Mouse (Mus musculus) midbrain, embryonic 13.5 days (tissue): ENCODE results near the gene Acod1. TPM values are rescaled to one million over a fixed set of nuclear protein-coding genes. Genes with fewer than 3 reads are reported as not detected.
A peak's percentile ranks its signal among the peaks of the same experiment; 100 is the strongest.

ENCODE experiments used
- ATAC-seq: fragments of 200-750 bp; cut with Nextera tagmentation; 2 replicates; pipeline ENCODE4 v1.8.0; 2017; ENCODE audit warnings: mild to moderate bottlenecking, moderate TSS enrichment, moderate library complexity
- H3K27ac ChIP-seq: fragments of 300-500 bp; sonication (generic); 2 replicates; pipeline ENCODE4 v1.5.1; 2015; ENCODE audit warnings: inconsistent platforms, mild to moderate bottlenecking, moderate library complexity
- H3K27me3 ChIP-seq: fragments of 300-500 bp; sonication (generic); 2 replicates; pipeline ENCODE4 v1.6.1; 2015; ENCODE audit warnings: mild to moderate bottlenecking, inconsistent platforms
- H3K36me3 ChIP-seq: fragments of 300-500 bp; sonication (generic); 2 replicates; pipeline ENCODE4 v1.6.1; 2015; ENCODE audit warnings: mild to moderate bottlenecking, inconsistent platforms
- H3K4me1 ChIP-seq: fragments of 300-500 bp; sonication (generic); replicated peaks from 2 replicates; pipeline ENCODE4 v1.6.1; 2015; ENCODE audit warnings: inconsistent platforms
- H3K4me2 ChIP-seq: fragments of 300-500 bp; sonication (generic); replicated peaks from 2 replicates; pipeline ENCODE4 v1.6.1; 2015; ENCODE audit warnings: moderate library complexity, mild to moderate bottlenecking, inconsistent platforms
- H3K4me3 ChIP-seq: fragments of 300-500 bp; sonication (generic); replicated peaks from 2 replicates; pipeline ENCODE4 v1.5.1; 2015; ENCODE audit warnings: mild to moderate bottlenecking, inconsistent platforms
- H3K9ac ChIP-seq: fragments of 300-500 bp; sonication (generic); replicated peaks from 2 replicates; pipeline ENCODE4 v1.6.1; 2015; ENCODE audit warnings: mild to moderate bottlenecking, inconsistent platforms
- H3K9me3 ChIP-seq: fragments of 300-500 bp; sonication (generic); 2 replicates; pipeline ENCODE4 v1.6.1; 2016; ENCODE audit warnings: mild to moderate bottlenecking, inconsistent platforms
- WGBS: fragments of 180-500 bp; shearing (Covaris S2); methylation state at CpG from one replicate; pipeline ENCODE4 v1.1.7; 2015; 5-methylcytosine and 5-hydroxymethylcytosine counted together
- polyA plus RNA-seq: library from polyadenylated mRNA; unstranded; fragments of >200 nt; fragmentation: Nextera tagmentation; extraction: Ambion mirVana; gene quantifications from 2 replicates; pipeline ENCODE4 v1.2.1, GENCODE M21; 2015

Acod1 gene
- polyA plus RNA-seq, 1 experiment from 2014 or later: not detected

DNA sequence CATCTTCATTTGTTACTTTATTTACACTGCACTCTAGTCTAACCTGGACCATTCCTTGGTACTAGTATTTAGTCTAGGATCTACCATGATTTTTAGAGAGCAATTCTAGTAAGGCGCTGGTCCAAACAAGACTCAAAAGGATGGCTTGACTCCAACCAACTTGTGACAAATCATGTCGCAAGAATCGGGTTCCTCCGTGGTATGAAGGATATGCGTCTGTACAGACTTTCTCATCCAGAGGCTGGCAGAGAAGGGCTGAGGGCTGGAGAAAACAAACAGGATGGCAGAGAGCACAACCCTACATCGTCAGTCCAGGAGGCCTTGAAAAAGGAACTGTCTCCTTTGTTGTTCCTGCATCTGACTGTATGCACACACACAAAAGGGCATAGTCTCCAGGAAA, 49.8 kb downstream of the Acod1 start:
- ATAC-seq: no peak
- Histone ChIP-seq H3K27ac (no peak overlapping the region), H3K4me1 (peaks cover 36% of the 10 kb centered on the region), H3K9me3 (no peaks in the 10 kb centered on the region), H3K36me3 (peaks cover 16% of the 10 kb centered on the region), H3K4me3 (no peak overlapping the region), H3K9ac (no peak overlapping the region), H3K27me3 (no peaks in the 10 kb centered on the region), H3K4me2 (peak overlapping the region; percentile 23)
- 78% methylated on average over 6 of the region's 6 CpGs for WGBS

GRCm38 (mm10) chr14:103098213-103098586, 51.4 kb downstream of the Acod1 start:
- 1% methylated on average over 2 of the region's 2 CpGs for WGBS
- no peak for ATAC-seq
- peak overlapping the region; percentile 99; the same call in 1 of the 2 replicates for H3K27ac ChIP-seq

GRCm38 (mm10) chr14:103098587-103099235, 51.9 kb downstream of the Acod1 start:
- H3K27me3 ChIP-seq: no peaks in the 10 kb centered on the region
- peak overlapping the region; percentile 96 for H3K9ac ChIP-seq
- under 1% methylated on average over 78 of the region's 86 CpGs for WGBS
- H3K4me1 ChIP-seq: peaks cover 33% of the 10 kb centered on the region
- H3K4me3 ChIP-seq: peak overlapping the region; percentile 88
- peak; percentile 88 for ATAC-seq
- no peaks in the 10 kb centered on the region for H3K9me3 ChIP-seq
- H3K4me2 ChIP-seq: peak overlapping the region; percentile 67
- peaks cover 7% of the 10 kb centered on the region; the same call in 1 of the 2 replicates for H3K36me3 ChIP-seq
- H3K27ac ChIP-seq: peak overlapping the region; percentile 99

More at GRCm38 (mm10) chr14:103098213-103098586, 51.4 kb downstream of the Acod1 start:
- peak overlapping the region; percentile 96 for H3K9ac ChIP-seq
- peaks cover 35% of the 10 kb centered on the region for H3K4me1 ChIP-seq
- H3K4me3 ChIP-seq: peak overlapping the region; percentile 88
- no peaks in the 10 kb centered on the region for H3K9me3 ChIP-seq
- peak overlapping the region; percentile 67 for H3K4me2 ChIP-seq
- H3K36me3 ChIP-seq: peaks cover 7% of the 10 kb centered on the region; the same call in 1 of the 2 replicates
- H3K27me3 ChIP-seq: no peaks in the 10 kb centered on the region

GRCm38 (mm10) chr14:103099238-103099933, 52.6 kb downstream of the Acod1 start, which contains the start of gene Fbxl3:
TSS of gene Fbxl3 (minus strand) at chr14:103099566.
- ATAC-seq: peak; percentile 91
- under 1% methylated on average over 72 of the region's 88 CpGs for WGBS

GRCm38 (mm10) chr14:103100296-103100695, 53.5 kb downstream of the Acod1 start:
- H3K4me1 ChIP-seq: peaks cover 24% of the 10 kb centered on the region
- peaks cover under 1% of the 10 kb centered on the region; the same call in 1 of the 2 replicates for H3K36me3 ChIP-seq
- 84% methylated on average over 13 of the region's 13 CpGs for WGBS
- no peaks in the 10 kb centered on the region for H3K27me3 ChIP-seq
- H3K9ac ChIP-seq: no peak overlapping the region
- peak overlapping the region; percentile 67; the same call in 1 of the 2 replicates for H3K4me2 ChIP-seq
- peak overlapping the region; percentile 88; the same call in 1 of the 2 replicates for H3K4me3 ChIP-seq
- no peaks in the 10 kb centered on the region for H3K9me3 ChIP-seq
- H3K27ac ChIP-seq: no peak overlapping the region
- no peak for ATAC-seq

More at GRCm38 (mm10) chr14:103099238-103099933, 52.6 kb downstream of the Acod1 start, which contains the start of gene Fbxl3:
- H3K27me3 ChIP-seq: no peaks in the 10 kb centered on the region
- peak within 1 kb of the TSS; percentile 99 for H3K27ac ChIP-seq
- H3K9me3 ChIP-seq: no peaks in the 10 kb centered on the region
- H3K4me2 ChIP-seq: peak within 1 kb of the TSS; percentile 67
- peaks cover 30% of the 10 kb centered on the region for H3K4me1 ChIP-seq
- peak within 1 kb of the TSS; percentile 88 for H3K4me3 ChIP-seq
- H3K9ac ChIP-seq: peak within 1 kb of the TSS; percentile 96
- H3K36me3 ChIP-seq: peaks cover 7% of the 10 kb centered on the region; the same call in 1 of the 2 replicates

DNA sequence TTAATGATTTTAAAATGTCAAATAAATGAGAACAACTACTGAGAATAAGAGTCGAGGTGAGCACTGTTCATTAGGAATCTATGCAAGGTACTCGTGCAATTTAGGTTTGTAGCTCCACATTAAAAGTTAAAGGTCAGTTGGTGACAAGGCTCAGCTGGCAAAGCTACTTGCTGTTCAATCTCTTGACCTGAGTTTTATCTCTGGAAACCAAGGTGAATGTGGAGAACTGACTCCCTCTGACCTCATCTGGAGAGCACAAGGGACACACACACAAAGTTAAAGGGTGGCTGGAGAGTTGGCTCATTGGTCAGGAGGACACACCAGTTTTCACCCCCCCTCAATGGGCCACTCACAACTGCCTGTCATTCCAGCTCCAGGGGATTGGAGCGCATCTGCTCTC, 54.4 kb downstream of the Acod1 start:
- no peaks in the 10 kb centered on the region for H3K9me3 ChIP-seq
- no peak overlapping the region for H3K9ac ChIP-seq
- H3K4me2 ChIP-seq: no peak overlapping the region
- no peaks in the 10 kb centered on the region for H3K27me3 ChIP-seq
- H3K36me3 ChIP-seq: no peaks in the 10 kb centered on the region
- ATAC-seq: no peak
- no peak overlapping the region for H3K4me3 ChIP-seq
- no peak overlapping the region for H3K27ac ChIP-seq
- WGBS: 76% methylated on average over 3 of the region's 3 CpGs
- H3K4me1 ChIP-seq: peaks cover 18% of the 10 kb centered on the region

DNA sequence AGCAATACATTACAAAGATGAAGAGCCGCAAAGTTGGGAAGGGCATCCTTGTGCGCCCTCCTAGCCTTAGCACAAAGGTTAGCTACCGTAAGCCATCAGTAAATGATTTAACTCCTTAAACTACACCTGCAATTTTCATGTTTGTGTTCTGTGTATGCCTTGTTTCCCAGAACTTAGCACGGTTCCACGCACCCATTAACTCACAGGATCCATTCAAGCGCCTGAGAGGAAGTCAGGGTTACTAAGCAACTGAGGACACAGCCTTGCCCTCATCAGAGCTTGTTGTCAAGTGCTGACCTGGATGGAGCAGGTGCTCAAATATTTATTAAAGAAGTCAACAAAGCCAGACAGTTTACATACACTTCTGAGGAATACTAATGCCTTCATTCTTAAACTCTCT, 55.5 kb downstream of the Acod1 start:
- no peak for ATAC-seq
- H3K9me3 ChIP-seq: no peaks in the 10 kb centered on the region
- no peak overlapping the region for H3K4me2 ChIP-seq
- no peaks in the 10 kb centered on the region for H3K27me3 ChIP-seq
- 69% methylated on average over 6 of the region's 6 CpGs for WGBS
- no peak overlapping the region for H3K4me3 ChIP-seq
- no peak overlapping the region for H3K9ac ChIP-seq
- no peak overlapping the region for H3K27ac ChIP-seq
- peaks cover 7% of the 10 kb centered on the region for H3K4me1 ChIP-seq
- no peaks in the 10 kb centered on the region for H3K36me3 ChIP-seq

DNA sequence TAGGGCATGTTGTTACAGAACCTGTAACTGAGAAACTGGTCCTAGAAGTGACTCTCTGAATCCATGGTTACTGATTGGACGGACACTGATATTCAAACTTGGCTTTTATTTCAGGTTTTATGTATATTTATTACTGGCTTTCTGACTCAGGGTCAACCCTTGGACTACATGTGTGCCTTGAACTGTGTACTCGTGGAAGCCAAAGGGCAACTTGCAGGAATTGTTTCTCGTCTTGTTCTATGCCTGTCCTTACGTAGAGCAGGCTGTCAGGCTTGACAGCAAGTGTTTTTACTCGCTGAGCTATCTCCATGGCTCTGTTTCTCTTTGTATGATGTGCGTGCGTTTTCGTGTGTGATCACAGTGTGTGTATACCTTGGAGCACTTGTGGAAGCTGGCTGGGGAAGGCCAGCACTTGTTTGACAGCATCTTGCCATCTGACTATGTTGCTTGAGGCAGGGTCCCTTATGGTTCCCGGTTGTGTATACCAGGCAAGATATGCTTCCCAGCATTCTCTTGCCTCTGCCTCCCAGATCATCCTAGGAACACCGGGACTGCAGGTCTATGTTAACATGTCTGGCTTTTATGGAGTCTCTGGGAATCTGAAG, 56.1 kb downstream of the Acod1 start:
- Histone ChIP-seq H3K27me3 (no peaks in the 10 kb centered on the region), H3K36me3 (no peaks in the 10 kb centered on the region), H3K4me2 (no peak overlapping the region), H3K27ac (no peak overlapping the region), H3K9ac (no peak overlapping the region), H3K4me1 (peaks cover 3% of the 10 kb centered on the region; the same call in 1 of the 2 replicates), H3K9me3 (no peaks in the 10 kb centered on the region), H3K4me3 (no peak overlapping the region)
- 86% methylated on average over 10 of the region's 10 CpGs for WGBS
- no peak for ATAC-seq

Other genes with a start within 250 kb of the Acod1 start
- 8.0 and 10.6 TPM in 2 replicates for gene Kctd12, start 64.3 kb upstream of the Acod1 start, polyA plus RNA-seq
- 12.9 and 13.8 TPM in 2 replicates for gene Cln5, start 23.2 kb downstream of the Acod1 start, polyA plus RNA-seq
- gene Fbxl3, start 52.6 kb downstream of the Acod1 start, polyA plus RNA-seq: 21.7 and 23.8 TPM in 2 replicates